Mouse (Mus musculus) Muller cell, postnatal 12 days (primary cell): ENCODE measurements around the gene Plxnc1.

Experiments
- DNase-seq: peaks from one replicate; pipeline ENCODE4 v3.0.0-alpha.2; 2015; ENCODE audit errors: inconsistent ontology term

The Plxnc1 gene

DNA sequence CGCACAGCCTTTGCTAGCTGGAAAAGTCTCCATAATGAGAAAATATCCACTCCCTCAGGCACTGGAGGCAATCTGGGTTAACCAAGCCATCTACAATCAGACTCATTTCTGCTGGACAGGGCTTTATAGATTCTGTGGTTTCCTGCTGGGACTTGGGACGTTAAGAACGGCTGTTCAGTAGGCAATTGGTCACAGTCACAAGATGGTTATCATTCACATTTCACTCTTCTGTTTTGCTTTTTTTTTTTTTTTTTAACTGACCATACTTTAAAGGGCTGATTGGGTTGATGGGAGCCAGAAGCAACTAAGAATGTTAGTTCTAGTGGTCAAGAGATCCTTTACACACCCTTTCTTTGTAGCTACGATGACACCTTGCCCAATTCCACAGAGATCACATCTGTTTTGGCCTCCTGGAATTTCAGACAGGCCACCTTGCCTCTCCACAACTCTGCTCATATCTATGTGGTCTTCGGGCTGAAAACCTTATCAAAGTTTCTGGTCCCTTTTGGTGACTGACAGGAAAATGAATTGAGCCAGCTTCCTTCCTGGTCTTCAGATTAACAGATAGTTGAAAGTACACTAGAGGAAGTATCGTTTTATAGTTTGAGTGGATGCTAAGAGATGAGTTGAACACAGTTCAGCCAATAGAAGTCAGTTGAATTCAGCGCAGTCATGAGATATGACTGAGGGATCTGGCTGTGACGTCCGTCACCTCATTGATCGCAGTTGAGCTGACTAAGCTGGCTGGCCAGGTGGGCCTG, 3.5 kb upstream of the Plxnc1 start:
- no peak for DNase-seq

- DNase-seq = no peak
These were observed 2.8 kb upstream of the Plxnc1 start for GRCm38 (mm10) chr10:94947386-94947785.

GRCm38 (mm10) chr10:94945206-94945711, 624 bp upstream of the Plxnc1 start:
- no peak for DNase-seq

DNA sequence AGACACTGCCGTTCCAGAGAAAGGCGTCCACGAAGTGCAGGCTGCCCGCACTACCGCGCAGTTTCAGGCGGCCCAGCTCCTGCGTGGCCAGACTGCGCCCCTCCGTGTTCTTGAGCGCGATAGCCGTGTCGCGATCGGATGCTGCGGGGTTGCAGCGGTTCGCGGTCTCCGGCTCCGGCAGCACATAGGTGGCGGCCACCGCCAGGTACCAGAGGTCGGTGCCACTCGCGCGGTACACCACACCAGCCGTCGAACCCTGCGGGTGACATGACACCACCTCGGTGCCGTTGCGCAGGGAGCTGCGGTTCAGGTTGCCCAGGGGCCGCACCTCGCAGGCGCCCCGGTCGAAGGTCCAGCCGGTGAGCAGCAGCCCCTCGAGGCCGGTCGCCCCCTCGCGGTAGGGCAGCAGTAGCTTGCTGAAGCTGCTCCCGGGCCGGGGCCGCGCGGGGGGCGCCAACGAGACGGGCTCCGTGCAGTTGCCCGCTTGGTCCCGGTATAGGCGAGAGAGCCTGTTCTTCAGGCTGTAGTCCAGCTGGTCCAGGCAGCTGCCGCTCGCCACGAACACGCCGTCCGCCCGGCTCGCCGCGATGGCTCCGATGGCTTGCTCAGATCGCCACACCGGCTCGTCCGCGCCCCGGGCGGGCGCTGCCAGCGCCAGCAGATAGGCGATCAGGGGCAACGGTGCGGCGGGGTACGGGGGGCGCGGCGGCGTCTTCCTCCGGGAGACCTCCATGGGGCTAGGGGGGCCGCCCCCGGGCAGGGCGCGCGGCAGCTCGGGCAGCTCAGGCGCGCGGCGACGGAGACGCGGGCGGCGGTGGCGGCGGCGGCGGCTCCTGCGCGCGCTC, 567 bp downstream of the Plxnc1 start:
- DNase-seq = peak; percentile 57

GRCm38 (mm10) chr10:94943401-94943845, 1.2 kb downstream of the Plxnc1 start:
- peak; percentile 35 for DNase-seq

GRCm38 (mm10) chr10:94942449-94943041, 2.1 kb downstream of the Plxnc1 start:
- DNase-seq = no peak

DNA sequence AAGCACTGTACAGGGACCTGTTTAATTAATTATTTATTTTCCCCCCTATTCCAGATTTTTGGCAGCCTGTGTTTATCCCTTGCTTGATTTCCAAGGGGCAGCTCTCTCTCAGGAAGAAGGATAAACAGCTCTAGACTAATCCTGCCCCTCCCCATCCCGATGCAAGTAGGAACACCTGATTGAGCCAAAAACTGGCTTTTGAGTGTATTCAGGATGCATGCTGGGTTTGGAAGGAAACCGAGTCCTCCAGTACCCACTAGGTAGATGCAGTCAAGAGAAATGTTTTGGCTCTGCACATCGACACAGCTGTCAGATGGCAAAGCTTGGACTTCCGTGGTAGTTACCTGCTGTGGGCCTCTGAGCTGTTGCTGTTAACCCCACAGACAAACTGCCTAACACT, 3.1 kb downstream of the Plxnc1 start:
- DNase-seq = no peak

DNA sequence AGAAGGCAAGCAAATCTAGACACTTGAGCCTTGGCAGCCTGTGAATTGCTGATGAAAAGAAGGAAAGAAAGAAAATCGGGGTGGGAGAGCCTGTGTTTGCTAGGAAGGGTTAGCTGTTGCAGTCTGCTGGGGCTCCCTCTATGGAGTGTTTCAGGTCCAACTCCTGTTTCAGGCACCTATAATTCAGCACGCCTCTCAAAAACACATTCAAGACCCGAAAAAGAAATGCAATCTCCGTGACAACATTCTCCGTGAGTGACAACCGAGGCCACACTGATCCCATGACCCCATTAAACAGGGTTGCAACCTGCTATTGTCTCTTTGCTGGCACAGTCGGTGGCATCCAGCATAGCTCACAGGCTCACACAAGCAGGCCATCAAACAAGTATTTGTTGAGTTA, 3.8 kb downstream of the Plxnc1 start:
- peak; percentile 39 for DNase-seq

- DNase-seq = no peak
These were observed 4.6 kb downstream of the Plxnc1 start for GRCm38 (mm10) chr10:94940061-94940460.

DNA sequence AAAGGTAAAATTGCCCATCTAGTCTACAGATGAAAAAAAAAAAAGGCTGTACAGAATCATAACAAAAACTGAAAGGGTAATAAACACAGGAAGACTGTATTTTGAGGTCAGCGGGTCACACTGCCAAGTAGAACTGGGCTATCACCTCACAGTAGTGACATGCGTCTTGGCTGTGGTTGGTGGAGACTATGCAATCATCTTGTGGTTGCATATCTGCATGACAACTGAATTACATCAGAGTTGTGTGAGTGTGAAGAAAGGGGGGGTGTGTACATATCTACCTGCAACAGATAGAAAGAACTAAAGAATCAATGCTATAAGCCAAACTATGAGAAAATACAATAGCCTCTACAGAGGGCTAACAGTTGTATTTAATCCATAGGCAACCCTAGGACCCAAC, 5.7 kb downstream of the Plxnc1 start:
- DNase-seq = no peak

- DNase-seq = no peak
These were observed 6.3 kb downstream of the Plxnc1 start for GRCm38 (mm10) chr10:94938320-94938719.

DNA sequence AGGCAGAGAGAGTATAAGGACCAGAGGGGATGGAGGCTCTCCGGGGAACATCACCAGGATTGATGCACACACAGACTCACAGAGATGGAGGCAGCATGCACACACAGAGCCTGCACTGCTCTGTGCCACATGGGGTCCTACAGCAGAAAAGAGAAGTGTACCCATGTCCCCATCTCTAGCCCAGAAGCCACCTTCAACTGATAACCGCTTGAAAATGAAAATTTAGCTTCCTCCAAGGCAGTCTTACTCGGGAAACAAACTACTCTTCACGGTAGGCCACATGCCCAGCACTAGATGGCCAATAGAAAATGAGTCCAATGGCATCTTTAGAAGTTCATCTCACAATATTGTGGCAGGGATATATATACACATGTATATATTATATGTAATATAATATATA, 9.4 kb downstream of the Plxnc1 start:
- no peak for DNase-seq

DNA sequence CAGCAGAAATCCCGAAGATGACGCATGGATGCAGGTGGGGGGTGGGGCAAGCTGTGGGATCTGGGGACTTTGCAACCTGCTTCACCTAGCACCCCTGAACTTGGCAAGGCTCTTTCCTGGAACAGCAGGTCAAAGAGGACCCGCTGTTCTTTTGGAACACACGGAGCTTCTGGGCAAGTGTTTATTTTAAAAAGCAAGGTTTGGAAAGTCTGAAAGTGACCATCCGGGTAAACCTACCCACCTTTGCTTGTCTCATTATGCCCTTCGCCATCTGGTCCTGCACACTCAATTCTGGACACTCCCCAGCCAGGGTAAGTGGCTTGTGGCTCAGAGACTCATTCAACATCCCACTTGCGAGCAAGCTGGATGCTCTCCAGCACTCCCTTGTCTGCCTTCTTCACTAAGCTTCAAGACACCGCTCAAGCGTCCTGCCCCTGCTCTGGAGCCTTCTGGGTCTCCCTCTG, 10.5 kb downstream of the Plxnc1 start:
- no peak for DNase-seq

DNA sequence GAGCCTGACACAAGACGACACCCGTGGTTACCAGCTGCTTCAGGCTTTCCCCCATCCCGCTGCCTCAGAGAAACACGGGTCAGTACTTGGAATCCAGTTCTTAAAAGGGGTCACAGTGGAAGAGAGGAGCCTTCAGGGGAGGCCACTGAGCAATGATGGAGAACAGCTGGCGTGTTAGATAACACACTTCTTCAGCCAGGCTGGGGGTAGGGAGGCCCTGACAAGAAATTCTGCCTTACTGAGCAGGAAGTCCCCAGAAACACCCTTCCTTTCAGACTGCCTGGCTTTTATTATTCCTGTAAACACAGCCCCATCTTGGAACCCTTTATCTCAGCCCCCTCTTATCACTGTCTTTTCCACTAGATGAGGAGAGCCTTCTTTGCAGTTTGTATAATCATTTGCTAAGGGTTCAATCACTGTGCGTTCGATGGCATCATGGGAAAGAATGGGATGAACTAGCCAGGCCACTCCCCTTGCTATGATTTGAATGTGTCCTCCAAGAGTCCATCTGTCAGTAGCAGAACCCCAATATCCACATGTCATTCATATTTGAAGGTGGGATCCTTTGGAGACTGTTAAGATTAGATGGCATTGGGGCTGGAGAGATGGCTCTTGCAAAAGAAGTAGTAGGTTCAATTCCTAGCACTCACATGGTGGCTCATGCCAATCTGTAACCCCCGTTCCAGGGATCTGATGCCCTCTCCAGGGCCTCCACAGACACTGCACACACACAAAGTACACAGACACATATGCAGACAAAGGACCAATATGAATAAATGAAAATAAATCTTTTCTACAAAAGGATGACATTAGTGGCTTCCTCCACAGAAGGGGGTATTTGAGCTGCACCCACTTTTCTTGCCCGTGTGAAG, 12.4 kb downstream of the Plxnc1 start:
- DNase-seq = no peak

DNA sequence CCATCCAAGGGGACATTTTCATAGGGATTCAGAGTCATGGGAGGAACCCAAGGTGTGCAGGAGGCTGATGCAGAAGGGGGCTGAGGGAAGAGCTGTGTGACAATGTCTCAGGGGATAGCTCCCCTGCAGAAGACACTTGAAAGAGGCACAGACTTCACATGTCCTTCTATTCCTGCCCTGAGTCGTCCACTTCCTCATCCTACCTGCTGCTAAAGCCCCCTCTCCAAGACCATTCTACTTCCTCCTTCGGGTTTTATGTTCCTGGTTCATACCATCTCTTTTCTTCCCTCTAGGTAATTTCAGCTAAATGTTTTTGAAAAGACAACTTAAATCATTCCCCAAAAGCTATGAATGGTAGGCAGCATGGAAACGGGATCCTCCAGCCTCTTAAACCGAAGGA, 16.5 kb downstream of the Plxnc1 start:
- DNase-seq = no peak

DNA sequence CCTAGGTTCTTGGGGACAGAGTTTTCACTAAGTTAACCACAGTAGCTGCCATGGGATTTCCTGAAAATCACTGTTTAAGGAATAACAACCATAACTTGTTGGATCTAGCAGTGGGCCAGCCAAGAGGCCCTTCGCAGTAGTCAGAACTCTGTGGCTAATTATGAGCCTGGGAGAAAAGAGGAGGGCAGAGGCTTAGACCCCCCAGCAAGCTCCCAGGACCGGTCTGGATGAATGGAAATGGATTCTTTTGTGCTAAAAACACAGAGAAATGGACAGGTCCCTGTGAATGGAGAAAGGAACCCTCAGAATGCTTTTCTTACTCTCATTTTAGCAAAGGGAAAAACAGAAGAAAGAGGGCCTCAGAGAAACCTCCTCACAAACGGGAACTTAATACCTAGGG, 18.3 kb downstream of the Plxnc1 start:
- no peak for DNase-seq

- DNase-seq = no peak
These were observed 19.8 kb downstream of the Plxnc1 start for GRCm38 (mm10) chr10:94924878-94925277.

- no peak for DNase-seq
These were observed 20.2 kb downstream of the Plxnc1 start for GRCm38 (mm10) chr10:94924450-94924849.

DNA sequence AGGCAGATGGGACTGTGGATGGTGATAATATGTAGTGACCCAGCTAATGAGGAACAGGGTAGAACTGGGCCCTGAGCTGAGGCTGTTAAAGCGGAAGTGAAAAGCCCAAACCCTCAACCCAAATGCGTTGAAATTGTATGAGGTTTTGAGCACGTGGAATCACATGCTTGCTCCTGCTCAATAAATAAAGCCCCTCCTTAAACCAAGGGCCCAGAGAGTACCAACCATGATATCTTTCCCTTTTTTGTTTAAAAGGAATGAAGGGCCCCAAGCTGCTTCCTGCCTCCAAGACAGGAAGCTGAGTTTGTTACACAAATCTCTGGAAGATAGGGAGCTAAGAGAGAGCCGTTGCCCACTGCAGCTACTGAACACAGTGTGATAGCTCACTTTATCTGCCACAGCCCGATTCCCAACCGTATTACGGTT, 21.3 kb downstream of the Plxnc1 start:
- no peak for DNase-seq

GRCm38 (mm10) chr10:94922848-94923247, 21.8 kb downstream of the Plxnc1 start:
- no peak for DNase-seq

DNA sequence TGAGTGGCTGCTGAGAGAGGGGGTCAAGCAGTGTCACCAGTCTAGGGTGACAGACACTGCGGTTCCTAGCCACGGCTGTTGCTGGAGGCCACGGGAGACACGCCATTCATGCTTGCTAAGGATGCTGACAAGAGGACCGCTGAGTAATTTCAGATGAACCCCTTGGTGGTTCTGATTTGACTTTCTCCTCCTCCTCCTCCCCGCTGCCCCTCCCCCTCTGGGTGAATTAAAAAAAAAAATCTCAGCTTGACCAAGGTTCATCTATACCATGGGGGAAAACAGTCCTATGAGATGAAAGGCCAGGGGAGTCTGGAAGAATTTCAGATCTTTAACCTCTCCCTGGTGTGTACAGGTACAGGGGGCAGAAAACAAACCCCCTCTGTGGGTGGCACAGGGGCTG, 22.9 kb downstream of the Plxnc1 start:
- no peak for DNase-seq
